Mouse (Mus musculus) MN1 (cell line): ENCODE measurements at regions not wholly inside any gene's neighbourhood (a gene's known extent, or its start where the extent isn't known, plus 50 kb on each side); places are given as distances from the start of the nearest gene placed in this dataset.

Source experiments
- DNase-seq: peaks from one replicate; pipeline ENCODE4 v3.0.0-alpha.2; 2016; ENCODE audit warnings: low spot score

- no peak for DNase-seq
Measured at GRCm38 (mm10) chr7:113156861-113157747, 50.2 kb upstream of the Arntl start.
